Mouse (Mus musculus) liver, adult 2 months (tissue): ENCODE data around the gene Ggact.

Experiments used
- CTCF ChIP-seq: fragments of 200-500 bp; IDR thresholded peaks from 2 replicates; pipeline ENCODE4 v1.5.1; 2011; ENCODE audit warnings: low read depth, low read length, control low read depth
- POLR2A ChIP-seq: fragments of 200-500 bp; IDR thresholded peaks from 2 replicates; pipeline ENCODE4 v1.6.1; 2011; ENCODE audit warnings: low read length, control low read depth; ENCODE audit not compliant: insufficient read depth; ENCODE audit errors: extremely low read depth

GRCm38 (mm10) chr14:122901715-122902114 lies 11.8 kb downstream of the Ggact start:
- TF ChIP-seq CTCF (no peak), POLR2A (no peak)
